Mouse (Mus musculus) G1E (cell line): ENCODE results near the gene Ell.

ENCODE experiments used
- CTCF ChIP-seq: IDR thresholded peaks from 2 replicates; pipeline ENCODE4 v1.5.1; 2012; ENCODE audit warnings: low read depth, low read length, inconsistent platforms, mixed read lengths
- GATA1 ChIP-seq: IDR thresholded peaks from 2 replicates; pipeline ENCODE4 v1.6.1; 2012; ENCODE audit warnings: borderline replicate concordance, low read length, inconsistent platforms, mixed read lengths

DNA sequence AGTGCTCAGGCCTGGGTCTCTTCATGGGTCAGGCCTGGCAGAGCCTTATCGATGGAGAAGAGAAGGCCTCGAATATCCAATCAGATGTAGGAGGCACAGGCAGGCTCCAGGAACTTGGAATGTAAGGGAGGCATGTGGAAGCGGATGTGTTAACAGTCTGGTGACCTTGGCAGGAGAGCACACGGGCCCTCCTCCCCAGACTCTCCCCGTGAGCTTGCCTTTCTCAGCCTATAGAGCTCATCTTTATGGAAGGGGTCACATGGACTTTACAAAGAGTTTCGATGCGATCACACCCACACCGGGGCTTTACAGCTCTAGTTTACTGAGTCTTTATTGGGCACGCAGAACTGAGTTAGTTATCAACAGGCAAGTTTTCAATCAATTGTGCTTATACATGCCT is 99.5 kb downstream of the Ell start:
- TF ChIP-seq CTCF (no peak), GATA1 (no peak)
